Mouse (Mus musculus) thymus, postnatal 10 days (tissue): Measurements from ENCODE around the gene Cdc20.

Experiments used
- DNase-seq, 2 experiments: peaks; one replicate each; pipeline ENCODE4 v3.0.0; 2021; ENCODE audit warnings: low spot score in 2 of 2

Cdc20 gene

GRCm38 (mm10) chr4:118417112-118417797, 19.9 kb downstream of the Cdc20 start:
- DNase-seq, result no peak

DNA sequence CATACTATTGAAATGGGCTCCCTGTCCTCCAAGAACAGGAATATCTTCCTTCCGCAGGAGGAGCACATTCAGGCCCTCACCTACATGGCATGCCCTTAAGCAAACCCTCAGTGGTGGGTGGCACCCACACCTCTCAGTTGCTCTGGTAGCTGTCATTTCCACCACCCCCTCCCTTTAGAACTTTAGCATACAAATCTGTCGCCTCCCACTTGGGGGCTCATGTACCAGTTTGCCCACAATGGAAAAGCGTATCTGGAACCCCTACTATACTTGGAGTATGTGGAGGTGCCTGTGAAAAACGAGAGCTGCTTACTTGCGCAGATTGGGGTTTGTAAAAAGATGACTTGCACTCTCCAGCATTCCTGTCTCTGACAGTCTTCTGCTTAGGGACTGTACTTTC, 20.8 kb downstream of the Cdc20 start:
- DNase-seq, result no peak

DNA sequence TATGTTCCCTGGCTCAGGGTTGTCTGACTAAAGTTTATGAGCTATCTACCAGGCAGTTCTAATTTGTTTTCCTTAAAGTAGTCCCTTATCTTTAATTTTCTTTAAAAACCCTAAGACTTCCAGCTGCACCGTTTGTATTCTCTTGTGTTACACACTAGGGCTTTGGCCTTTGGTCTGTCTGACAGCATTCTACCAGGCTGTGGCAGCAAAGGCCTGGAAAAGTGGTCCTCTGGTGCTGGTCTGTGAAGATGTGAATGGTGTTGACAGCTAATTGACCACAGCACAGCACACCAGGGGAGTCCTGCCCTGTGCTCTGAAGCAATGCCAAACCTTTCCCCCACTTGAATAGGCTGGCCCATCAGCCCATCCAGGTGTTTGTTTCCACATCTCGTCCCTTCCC, 21.4 kb downstream of the Cdc20 start:
- no peak for DNase-seq

DNA sequence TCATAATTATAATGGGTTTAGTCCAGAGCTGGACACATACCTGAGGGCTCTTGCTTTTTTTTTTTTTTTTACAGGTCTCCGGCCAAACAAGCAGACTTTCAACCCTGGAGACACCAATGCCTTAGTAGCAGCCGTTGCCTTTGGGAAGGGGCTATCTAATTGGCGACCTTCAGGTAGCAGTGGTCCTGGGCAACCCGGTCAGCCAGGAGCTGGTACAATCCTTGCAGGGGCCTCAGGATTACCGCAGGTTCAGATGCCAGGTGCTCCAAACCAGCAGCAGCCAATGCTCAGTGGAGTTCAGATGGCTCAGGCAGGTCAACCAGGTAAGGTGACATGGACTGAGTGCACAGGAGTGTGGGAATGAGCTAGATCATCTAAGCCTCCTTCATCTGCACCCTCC, 23.6 kb downstream of the Cdc20 start:
- DNase-seq, result no peak

GRCm38 (mm10) chr4:118410871-118411270, 26.3 kb downstream of the Cdc20 start:
- no peak for DNase-seq

- DNase-seq, result peak; percentile 84 to 87
These were observed 27.8 kb downstream of the Cdc20 start, which contains the start of the genes Szt2 and Med8 for GRCm38 (mm10) chr4:118409142-118409900. Gene Szt2 (minus strand): TSS chr4:118409273. Gene Med8 (plus strand): TSS chr4:118409337.

DNA sequence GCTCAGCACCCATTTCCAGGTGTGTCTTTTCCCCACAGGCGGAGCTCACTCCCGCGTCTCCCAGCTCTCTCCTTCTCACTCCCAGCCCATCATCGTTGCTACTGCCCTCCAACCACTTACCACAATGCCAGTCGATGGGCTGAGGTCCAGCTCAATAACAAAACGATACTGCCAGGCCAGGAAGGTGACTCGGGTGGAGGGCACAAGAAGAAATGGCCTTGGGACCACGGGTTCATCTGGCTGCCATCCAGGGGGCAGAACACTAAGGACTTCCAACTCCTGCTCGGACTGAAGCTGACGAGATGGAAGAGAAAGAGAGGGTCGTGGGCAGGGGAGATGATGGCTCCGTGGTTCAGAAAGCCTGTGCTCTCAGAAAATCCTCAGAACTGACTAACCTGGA, 34.5 kb downstream of the Cdc20 start:
- no peak for DNase-seq

GRCm38 (mm10) chr4:118401918-118402317, 35.2 kb downstream of the Cdc20 start:
- DNase-seq, result no peak

DNA sequence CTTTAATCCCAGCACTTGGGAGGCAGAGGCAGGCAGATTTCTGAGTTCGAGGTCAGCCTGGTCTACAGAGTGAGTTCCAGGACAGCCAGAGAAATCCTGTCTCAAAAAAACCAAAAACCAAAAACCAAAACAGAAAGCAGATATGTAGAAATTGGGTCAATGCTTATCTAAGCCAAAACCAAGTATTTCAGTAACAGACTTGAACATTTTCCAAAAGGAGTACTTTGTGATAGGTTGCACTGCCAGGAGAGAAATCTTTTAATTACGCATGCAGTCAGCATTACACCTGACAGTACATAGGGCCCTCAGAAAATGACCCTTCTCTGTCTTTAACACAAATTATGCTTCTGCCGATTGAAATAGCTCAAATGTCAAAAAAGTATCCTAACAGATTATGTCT, 35.7 kb downstream of the Cdc20 start:
- no peak for DNase-seq

DNA sequence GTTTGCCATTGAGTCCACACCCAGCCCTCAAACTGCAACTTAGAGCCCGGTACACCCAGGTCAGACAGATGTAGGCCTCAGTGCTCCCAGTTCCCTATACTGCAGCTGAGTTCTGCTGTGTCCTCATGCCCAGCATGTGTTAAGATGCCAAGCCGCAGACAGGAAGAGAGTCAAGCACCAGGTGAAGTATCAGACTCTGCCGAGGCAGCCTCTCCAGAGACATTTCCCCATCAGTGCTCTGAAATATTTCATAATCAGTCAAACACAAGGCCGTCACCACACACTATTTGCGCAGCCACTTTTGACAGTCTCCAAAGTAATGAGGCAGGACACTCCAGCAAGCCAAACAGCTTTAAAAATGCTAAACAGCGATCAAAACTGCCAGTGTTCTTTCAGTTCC, 38.8 kb downstream of the Cdc20 start:
- no peak for DNase-seq

- no peak for DNase-seq
These were observed 40.7 kb downstream of the Cdc20 start for GRCm38 (mm10) chr4:118396433-118396832.

- no peak for DNase-seq
These were observed 41.9 kb downstream of the Cdc20 start for GRCm38 (mm10) chr4:118395289-118395688.

GRCm38 (mm10) chr4:118394505-118394904, 42.6 kb downstream of the Cdc20 start:
- DNase-seq, result no peak

DNA sequence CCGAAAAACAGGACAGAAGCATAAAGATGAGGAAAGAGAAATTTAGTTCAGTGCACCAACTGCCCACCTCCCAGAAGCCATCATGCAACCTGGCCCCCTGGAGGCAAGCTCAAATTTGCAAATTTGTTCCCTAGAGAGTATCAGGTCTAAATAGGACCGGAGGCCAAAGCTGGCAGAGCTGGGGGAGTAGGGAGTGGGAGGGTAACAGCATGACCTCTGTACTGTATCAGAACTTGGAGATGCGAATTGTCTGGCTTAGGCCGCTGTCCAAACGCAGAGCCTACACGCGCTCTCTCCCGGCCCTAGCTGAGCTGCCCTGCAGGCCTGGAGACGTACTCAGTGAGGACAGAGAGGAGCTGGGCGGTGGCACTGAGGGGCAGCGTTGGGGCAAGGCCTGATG, 47.0 kb downstream of the Cdc20 start:
- DNase-seq, result no peak

DNA sequence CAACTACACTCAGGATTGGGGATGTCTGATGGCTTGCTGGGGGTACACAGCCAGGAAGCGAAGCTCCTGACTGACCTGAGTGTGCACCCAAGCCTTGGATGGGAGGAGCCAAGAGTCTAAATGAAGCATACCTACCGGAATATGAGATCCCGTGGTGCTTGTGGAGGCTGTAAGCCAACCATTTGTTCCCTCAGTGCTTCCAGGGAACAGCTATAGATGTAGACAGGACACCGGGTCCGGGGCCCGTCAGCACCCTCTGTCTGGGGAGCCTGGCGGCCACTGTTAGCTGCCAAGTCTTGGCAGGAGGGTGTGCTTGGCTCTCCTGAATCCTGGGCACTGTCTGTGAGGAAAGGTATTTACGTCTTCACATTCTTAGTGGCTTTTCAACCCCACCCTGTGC, 49.8 kb downstream of the Cdc20 start:
- DNase-seq, result no peak

DNA sequence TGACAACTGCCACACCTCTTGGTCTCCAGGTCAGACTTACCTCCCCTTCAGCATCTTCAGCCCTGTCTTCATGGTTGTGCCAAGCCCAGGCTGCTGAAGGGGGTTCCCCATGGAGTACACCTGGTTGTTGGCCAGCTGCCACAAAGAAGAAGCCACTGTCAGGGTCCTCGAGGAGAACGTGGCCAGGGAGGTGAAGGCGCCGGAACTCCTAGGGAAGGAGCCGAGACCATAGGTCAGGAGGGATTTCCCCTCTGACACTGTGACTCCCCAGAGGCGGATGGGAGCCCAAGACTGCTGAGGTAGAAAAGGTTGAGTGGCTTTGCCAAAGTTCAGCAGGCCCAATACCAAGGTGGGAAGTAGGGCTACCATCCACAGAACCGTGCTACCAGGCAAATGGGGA, 53.9 kb downstream of the Cdc20 start:
- DNase-seq, result no peak
